Mouse (Mus musculus): Measurements from ENCODE around the gene Flt1. TPM values are rescaled to one million over a fixed set of nuclear protein-coding genes. Genes with fewer than 3 reads are reported as not detected.

The Flt1 gene
- polyA plus RNA-seq, 1 experiment, result 0.19 TPM

DNA sequence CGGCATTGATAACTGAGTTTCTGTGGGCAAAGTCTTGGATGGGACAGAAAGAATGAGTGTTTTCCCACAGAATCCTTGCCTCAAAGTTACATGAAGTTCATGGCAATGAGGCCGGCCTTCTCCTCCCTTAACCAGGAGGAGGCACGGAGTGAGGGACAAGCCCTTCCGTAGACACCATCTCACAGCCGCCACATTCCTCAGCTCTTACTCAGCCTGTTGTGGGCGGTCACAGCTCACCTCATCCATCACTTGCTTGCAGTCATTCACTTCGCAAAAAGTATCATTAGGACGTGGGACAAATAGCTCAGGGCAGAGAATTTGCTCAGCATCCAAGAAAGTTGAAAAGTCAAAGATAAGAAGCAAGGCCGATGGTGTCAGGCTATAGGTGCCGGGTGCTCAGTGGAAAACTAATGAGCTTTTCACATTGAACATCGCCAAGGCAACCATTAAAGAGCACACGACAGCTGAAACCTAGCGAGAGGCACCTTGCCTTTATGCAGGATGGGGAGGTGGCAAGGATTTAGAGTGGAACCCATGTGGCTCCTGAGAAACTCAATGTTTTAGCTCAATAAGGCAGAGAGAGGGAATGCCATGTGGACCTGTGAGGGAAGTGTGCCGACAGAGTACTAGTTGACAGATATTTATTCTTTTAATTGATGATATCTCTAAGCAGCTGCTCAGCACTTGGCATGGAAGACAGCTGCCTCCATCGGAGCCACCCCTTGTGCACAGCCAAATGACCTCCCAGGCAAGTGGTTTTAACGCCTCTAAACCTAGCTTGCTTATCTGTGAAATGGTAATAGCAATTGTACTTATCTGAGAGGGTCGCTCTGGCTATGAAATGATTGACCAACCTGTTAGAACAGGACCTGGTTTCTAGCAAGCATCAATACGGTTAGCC is 124.1 kb downstream of the Flt1 start:
- Histone ChIP-seq H3K4me1 (ENCODE audit: control insufficient read depth, insufficient read depth, low read length) (no peaks in the 10 kb centered on the region), H3K4me3 (ENCODE audit: insufficient read depth, low read length) (no peak overlapping the region), H3K27ac (ENCODE audit: insufficient read depth, low read depth, low read length) (no peak overlapping the region)
- TF ChIP-seq CTCF (IDR thresholded peaks at IDR 0.05; ENCODE audit: low read depth, low read length) (no peak), POLR2A (IDR thresholded peaks at IDR 0.05; ENCODE audit: borderline replicate concordance, low read depth, low read length) (no peak)

DNA sequence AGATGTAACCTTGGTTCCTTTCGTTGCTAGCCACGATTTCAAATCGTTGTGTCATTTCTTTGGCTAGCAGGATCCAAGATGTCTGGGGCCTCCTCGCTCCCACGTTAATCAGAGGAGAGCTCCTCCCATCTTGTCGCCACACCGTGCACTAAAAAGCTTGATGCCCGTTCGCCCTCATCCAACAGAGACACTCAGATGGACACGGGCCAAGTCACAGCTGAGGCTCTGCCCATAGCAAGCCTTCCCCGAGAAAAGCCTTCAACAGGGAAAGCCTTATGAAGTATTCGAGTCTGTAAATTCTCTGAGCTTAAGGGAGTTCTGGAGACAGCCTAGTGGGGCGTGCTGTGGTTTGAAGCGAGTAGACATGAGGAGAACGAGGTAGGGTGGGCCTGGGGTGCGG is 128.0 kb downstream of the Flt1 start:
- Histone ChIP-seq H3K4me1 (ENCODE audit: control insufficient read depth, insufficient read depth, low read length) (no peaks in the 10 kb centered on the region), H3K27ac (ENCODE audit: insufficient read depth, low read depth, low read length) (no peak overlapping the region), H3K4me3 (ENCODE audit: insufficient read depth, low read length) (no peak overlapping the region)
- no peak for TF ChIP-seq CTCF (IDR thresholded peaks at IDR 0.05; ENCODE audit: low read depth, low read length)
- TF ChIP-seq POLR2A (IDR thresholded peaks at IDR 0.05; ENCODE audit: borderline replicate concordance, low read depth, low read length), result no peak

DNA sequence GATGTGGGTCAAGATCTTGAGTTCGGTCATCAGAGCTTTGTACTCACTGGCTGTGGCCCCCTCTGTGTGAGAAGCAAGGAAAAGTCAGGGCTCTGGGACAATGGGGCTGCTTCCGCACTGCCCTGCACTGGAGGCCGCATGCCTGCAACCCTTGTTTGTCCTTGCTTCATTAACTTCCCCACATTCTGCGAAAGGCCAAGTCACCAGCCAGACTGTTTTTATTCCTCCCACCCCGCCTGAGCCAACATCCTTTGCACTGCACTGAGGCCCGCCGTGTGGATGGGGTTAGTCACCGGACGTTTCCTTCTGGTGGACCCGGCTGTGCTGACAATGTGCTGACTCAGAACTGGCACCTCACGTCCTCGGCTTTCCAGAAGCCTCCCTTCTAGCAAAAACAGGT is 136.0 kb downstream of the Flt1 start:
- TF ChIP-seq CTCF (IDR thresholded peaks at IDR 0.05; ENCODE audit: low read depth, low read length), result no peak
- TF ChIP-seq POLR2A (IDR thresholded peaks at IDR 0.05; ENCODE audit: borderline replicate concordance, low read depth, low read length), result no peak
- Histone ChIP-seq H3K27ac (ENCODE audit: insufficient read depth, low read depth, low read length) (no peak overlapping the region), H3K4me3 (ENCODE audit: insufficient read depth, low read length) (no peak overlapping the region), H3K4me1 (ENCODE audit: control insufficient read depth, insufficient read depth, low read length) (peaks cover 6% of the 10 kb centered on the region)

DNA sequence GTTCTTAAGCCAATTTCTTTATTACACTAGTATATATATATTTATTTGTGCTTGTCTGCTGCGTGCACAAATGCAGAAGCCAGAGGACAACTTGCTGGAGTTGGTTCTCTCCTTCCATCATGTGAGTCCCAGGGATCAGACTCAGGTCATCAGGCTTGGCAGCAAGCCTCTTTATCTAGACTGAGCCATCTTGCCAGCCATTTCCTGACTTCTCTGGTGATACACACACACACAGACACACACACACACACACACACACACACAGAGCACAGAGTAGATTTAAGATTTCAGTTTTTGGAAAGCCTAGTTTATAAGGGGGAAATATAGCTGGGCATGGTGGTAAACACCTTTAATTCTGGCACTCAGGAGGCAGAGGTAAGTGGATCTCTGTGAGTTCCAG is 140.7 kb downstream of the Flt1 start:
- TF ChIP-seq POLR2A (IDR thresholded peaks at IDR 0.05; ENCODE audit: borderline replicate concordance, low read depth, low read length), result no peak
- no peak for TF ChIP-seq CTCF (IDR thresholded peaks at IDR 0.05; ENCODE audit: low read depth, low read length)
- Histone ChIP-seq H3K4me3 (ENCODE audit: insufficient read depth, low read length) (no peak overlapping the region), H3K4me1 (ENCODE audit: control insufficient read depth, insufficient read depth, low read length) (peaks cover 6% of the 10 kb centered on the region), H3K27ac (ENCODE audit: insufficient read depth, low read depth, low read length) (no peak overlapping the region)

GRCm38 (mm10) chr5:147584648-147585047 is 141.2 kb downstream of the Flt1 start:
- no peak overlapping the region for H3K27ac ChIP-seq (ENCODE audit: insufficient read depth, low read depth, low read length)
- TF ChIP-seq CTCF (IDR thresholded peaks at IDR 0.05; ENCODE audit: low read depth, low read length), result no peak
- TF ChIP-seq POLR2A (IDR thresholded peaks at IDR 0.05; ENCODE audit: borderline replicate concordance, low read depth, low read length), result no peak
- H3K4me3 ChIP-seq (ENCODE audit: insufficient read depth, low read length), result no peak overlapping the region
- H3K4me1 ChIP-seq (ENCODE audit: control insufficient read depth, insufficient read depth, low read length), result peaks cover 4% of the 10 kb centered on the region

- no peak for TF ChIP-seq POLR2A (IDR thresholded peaks at IDR 0.05; ENCODE audit: borderline replicate concordance, low read depth, low read length)
- TF ChIP-seq CTCF (IDR thresholded peaks at IDR 0.05; ENCODE audit: low read depth, low read length), result peak; percentile 94
- Histone ChIP-seq H3K27ac (ENCODE audit: insufficient read depth, low read depth, low read length) (no peak overlapping the region), H3K4me1 (ENCODE audit: control insufficient read depth, insufficient read depth, low read length) (no peaks in the 10 kb centered on the region), H3K4me3 (ENCODE audit: insufficient read depth, low read length) (peak overlapping the region; percentile 26)
Measured at GRCm38 (mm10) chr5:147583702-147584298, 142.0 kb downstream of the Flt1 start.

- Histone ChIP-seq H3K4me3 (ENCODE audit: insufficient read depth, low read length) (no peak overlapping the region), H3K4me1 (ENCODE audit: control insufficient read depth, insufficient read depth, low read length) (no peaks in the 10 kb centered on the region), H3K27ac (ENCODE audit: insufficient read depth, low read depth, low read length) (no peak overlapping the region)
- TF ChIP-seq CTCF (IDR thresholded peaks at IDR 0.05; ENCODE audit: low read depth, low read length) (no peak), POLR2A (IDR thresholded peaks at IDR 0.05; ENCODE audit: borderline replicate concordance, low read depth, low read length) (no peak)
Measured at GRCm38 (mm10) chr5:147580181-147580580, 145.6 kb downstream of the Flt1 start.

DNA sequence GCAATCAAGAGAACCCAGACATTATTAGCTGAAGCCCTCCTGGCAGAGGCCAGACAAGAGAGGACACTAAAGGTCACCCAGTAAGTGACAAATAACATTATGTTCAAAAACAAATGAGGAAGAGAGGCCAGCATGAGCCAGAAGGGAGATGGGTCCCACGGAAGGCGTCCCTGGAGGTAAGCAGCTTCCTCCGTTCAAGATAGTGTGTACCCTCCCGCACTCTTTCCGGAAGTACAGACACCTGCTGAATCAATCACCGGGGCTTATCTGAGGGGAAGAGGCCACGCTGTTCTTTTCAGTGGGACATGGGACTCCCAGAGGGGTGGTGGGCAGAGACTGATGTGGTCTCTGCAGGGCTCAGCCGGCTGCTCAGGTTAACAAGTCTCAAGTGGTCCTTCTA is 146.1 kb downstream of the Flt1 start:
- Histone ChIP-seq H3K4me3 (ENCODE audit: insufficient read depth, low read length) (no peak overlapping the region), H3K4me1 (ENCODE audit: control insufficient read depth, insufficient read depth, low read length) (no peaks in the 10 kb centered on the region), H3K27ac (ENCODE audit: insufficient read depth, low read depth, low read length) (no peak overlapping the region)
- TF ChIP-seq CTCF (IDR thresholded peaks at IDR 0.05; ENCODE audit: low read depth, low read length) (no peak), POLR2A (IDR thresholded peaks at IDR 0.05; ENCODE audit: borderline replicate concordance, low read depth, low read length) (no peak)

DNA sequence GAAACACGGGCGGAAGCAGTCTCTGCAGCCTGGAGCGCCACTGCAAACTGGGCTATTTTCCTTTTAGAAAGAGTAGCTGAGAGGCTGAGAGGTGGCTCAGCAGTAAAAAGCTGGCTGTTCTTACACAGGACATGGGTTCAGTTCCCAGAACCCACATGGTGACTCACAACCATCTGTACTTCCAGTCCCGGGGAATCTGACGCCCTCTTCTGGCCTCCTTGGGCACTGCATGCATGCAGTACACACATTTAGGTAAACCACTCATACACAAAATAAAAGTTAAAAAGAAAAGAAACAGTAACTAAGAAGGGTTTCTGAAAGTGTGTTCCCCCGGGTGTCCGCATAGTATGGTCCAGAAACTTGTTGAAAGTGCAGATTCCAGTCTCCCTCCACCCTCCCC is 146.7 kb downstream of the Flt1 start:
- TF ChIP-seq POLR2A (IDR thresholded peaks at IDR 0.05; ENCODE audit: borderline replicate concordance, low read depth, low read length), result no peak
- TF ChIP-seq CTCF (IDR thresholded peaks at IDR 0.05; ENCODE audit: low read depth, low read length), result no peak
- Histone ChIP-seq H3K4me1 (ENCODE audit: control insufficient read depth, insufficient read depth, low read length) (no peaks in the 10 kb centered on the region), H3K4me3 (ENCODE audit: insufficient read depth, low read length) (no peak overlapping the region), H3K27ac (ENCODE audit: insufficient read depth, low read depth, low read length) (no peak overlapping the region)

- Histone ChIP-seq H3K4me1 (ENCODE audit: control insufficient read depth, insufficient read depth, low read length) (no peaks in the 10 kb centered on the region), H3K4me3 (ENCODE audit: insufficient read depth, low read length) (no peak overlapping the region), H3K27ac (ENCODE audit: insufficient read depth, low read depth, low read length) (no peak overlapping the region)
- TF ChIP-seq POLR2A (IDR thresholded peaks at IDR 0.05; ENCODE audit: borderline replicate concordance, low read depth, low read length), result no peak
- TF ChIP-seq CTCF (IDR thresholded peaks at IDR 0.05; ENCODE audit: low read depth, low read length), result no peak
Measured at GRCm38 (mm10) chr5:147577003-147577402, 148.8 kb downstream of the Flt1 start.
